Mouse (Mus musculus): Measurements from ENCODE around the gene Eif4g2. TPM values are rescaled to one million over a fixed set of nuclear protein-coding genes. Genes with fewer than 3 reads are reported as not detected.

The Eif4g2 gene
- total RNA-seq (2021) = 100 to 1,000 TPM; 631 to 651 TPM

- intact Hi-C loops (cut with DNase I) = loop anchor here (1.0 to 10.0 kb wide), 2 partner anchors 39 to 162 kb away; no protein-coding TSS in a partner anchor
- DNase-seq (ENCODE audit: low spot score in 2 of 2) = peak; percentile 99 to 100
Measured at GRCm38 (mm10) chr7:111082822-111083732, at the start of gene Eif4g2. TSS of gene Eif4g2 (minus strand) at chr7:111083030.

- no peak for DNase-seq (ENCODE audit: low spot score in 2 of 2)
- intact Hi-C loops (cut with DNase I) = no loop called here
Measured at GRCm38 (mm10) chr7:111132596-111132995, 49.8 kb upstream of the Eif4g2 start.

- intact Hi-C loops (cut with DNase I) = no loop called here
- no peak for DNase-seq (ENCODE audit: low spot score in 2 of 2)
Measured at GRCm38 (mm10) chr7:111126636-111127395, 44.0 kb upstream of the Eif4g2 start.

GRCm38 (mm10) chr7:111123761-111124546 is 41.1 kb upstream of the Eif4g2 start:
- no peak for DNase-seq (ENCODE audit: low spot score in 2 of 2)
- intact Hi-C loops (cut with DNase I) = loop anchor here (5.0 kb wide), 1 partner anchor 33 kb away; no protein-coding TSS in a partner anchor

GRCm38 (mm10) chr7:111122531-111123130 is 39.8 kb upstream of the Eif4g2 start:
- intact Hi-C loops (cut with DNase I) = loop anchor here (1.0 to 5.0 kb wide), 2 partner anchors 35 to 39 kb away; partner anchors contain the start of gene Eif4g2
- peak; percentile 97 to 98 for DNase-seq (ENCODE audit: low spot score in 2 of 2)

GRCm38 (mm10) chr7:111122084-111122530 is 39.3 kb upstream of the Eif4g2 start:
- intact Hi-C loops (cut with DNase I) = loop anchor here (1.0 to 5.0 kb wide), 2 partner anchors 35 to 39 kb away; partner anchors contain the start of gene Eif4g2
- DNase-seq (ENCODE audit: low spot score in 2 of 2) = peak in 1 of 2 experiments; percentile 88

GRCm38 (mm10) chr7:111121522-111121921 is 38.7 kb upstream of the Eif4g2 start:
- intact Hi-C loops (cut with DNase I) = loop anchor here (5.0 kb wide), 1 partner anchor 36 kb away; no protein-coding TSS in a partner anchor
- peak in 1 of 2 experiments; percentile 32 for DNase-seq (ENCODE audit: low spot score in 2 of 2)

GRCm38 (mm10) chr7:111109561-111109960 is 26.7 kb upstream of the Eif4g2 start:
- intact Hi-C loops (cut with DNase I) = no loop called here

GRCm38 (mm10) chr7:111109161-111109560 is 26.3 kb upstream of the Eif4g2 start:
- no peak for DNase-seq (ENCODE audit: low spot score in 2 of 2)
- intact Hi-C loops (cut with DNase I) = no loop called here

More at GRCm38 (mm10) chr7:111109561-111109960, 26.7 kb upstream of the Eif4g2 start:
- no peak for DNase-seq (ENCODE audit: low spot score in 2 of 2)

GRCm38 (mm10) chr7:111098196-111098595 is 15.4 kb upstream of the Eif4g2 start:
- intact Hi-C loops (cut with DNase I) = no loop called here
- DNase-seq (ENCODE audit: low spot score in 2 of 2) = no peak

- intact Hi-C loops (cut with DNase I) = no loop called here
- no peak for DNase-seq (ENCODE audit: low spot score in 2 of 2)
Measured at GRCm38 (mm10) chr7:111095169-111095568, 12.3 kb upstream of the Eif4g2 start.

GRCm38 (mm10) chr7:111085153-111085552 is 2.3 kb upstream of the Eif4g2 start:
- intact Hi-C loops (cut with DNase I) = loop anchor here (10.0 kb wide), 1 partner anchor 160 kb away; no protein-coding TSS in a partner anchor
- no peak for DNase-seq (ENCODE audit: low spot score in 2 of 2)

GRCm38 (mm10) chr7:111084443-111084842 is 1.6 kb upstream of the Eif4g2 start:
- DNase-seq (ENCODE audit: low spot score in 2 of 2) = no peak
- intact Hi-C loops (cut with DNase I) = loop anchor here (10.0 kb wide), 1 partner anchor 160 kb away; no protein-coding TSS in a partner anchor

GRCm38 (mm10) chr7:111083733-111084120 is 897 bp upstream of the Eif4g2 start:
- DNase-seq (ENCODE audit: low spot score in 2 of 2) = no peak
- intact Hi-C loops (cut with DNase I) = loop anchor here (1.0 to 10.0 kb wide), 2 partner anchors 39 to 161 kb away; no protein-coding TSS in a partner anchor

- DNase-seq (ENCODE audit: low spot score in 2 of 2) = peak; percentile 88
- intact Hi-C loops (cut with DNase I) = loop anchor here (10.0 kb wide), 1 partner anchor 163 kb away; no protein-coding TSS in a partner anchor
Measured at GRCm38 (mm10) chr7:111082043-111082821, 598 bp downstream of the Eif4g2 start.

GRCm38 (mm10) chr7:111080876-111081275 is 2.0 kb downstream of the Eif4g2 start:
- no peak for DNase-seq (ENCODE audit: low spot score in 2 of 2)
- intact Hi-C loops (cut with DNase I) = loop anchor here (10.0 kb wide), 1 partner anchor 164 kb away; no protein-coding TSS in a partner anchor

GRCm38 (mm10) chr7:111080026-111080425 is 2.8 kb downstream of the Eif4g2 start:
- intact Hi-C loops (cut with DNase I) = loop anchor here (10.0 kb wide), 1 partner anchor 165 kb away; no protein-coding TSS in a partner anchor

More at GRCm38 (mm10) chr7:111080026-111080425, 2.8 kb downstream of the Eif4g2 start:
- no peak for DNase-seq (ENCODE audit: low spot score in 2 of 2)
